In genomic region chr11:87763511-87763987, GRCm38 (mm10) we compare ENCODE assay signal across 8 mouse cellular contexts. TPM values are rescaled to one million over a fixed set of nuclear protein-coding genes. Genes with fewer than 3 reads are reported as not detected.
A peak's percentile ranks its signal among the peaks of the same experiment; 100 is the strongest.
DNase-seq lines count a peak whose midpoint lies in the region; ATAC-seq and TF ChIP-seq lines count a peak whose summit lies in the region.

No protein-coding gene starts in this region.

- H3K4me3 ChIP-seq in heart, embryonic 15.5 days = peak overlapping the region; percentile 48
- H3K4me3 ChIP-seq in forebrain, embryonic 13.5 days = peak overlapping the region; percentile 62
- peak overlapping the region; percentile 40 for H3K4me3 ChIP-seq in kidney, embryonic 14.5 days (ENCODE audit: low read length)
- peak overlapping the region; percentile 46 for H3K4me3 ChIP-seq in limb, embryonic 14.5 days (replicated peaks; ENCODE audit: low read length)

- TF ChIP-seq POLR2A in limb, embryonic 14.5 days (IDR thresholded peaks at IDR 0.05; ENCODE audit: borderline replicate concordance, extremely low read depth, insufficient read depth, insufficient read length) = no peak

- H3K4me2 ChIP-seq in heart, embryonic 15.5 days = peak overlapping the region; percentile 79
- peak overlapping the region; percentile 95 for H3K4me2 ChIP-seq in forebrain, embryonic 13.5 days
- H3K4me2 ChIP-seq in kidney, embryonic 14.5 days (replicated peaks; ENCODE audit: low read depth, low read length) = peak overlapping the region; percentile 90
- H3K4me2 ChIP-seq in limb, embryonic 14.5 days (replicated peaks; ENCODE audit: low read depth, low read length, severe bottlenecking) = peak overlapping the region; percentile 96

- peaks cover 96% of the 10 kb centered on the region for H3K27me3 ChIP-seq in heart, embryonic 15.5 days
- peaks cover 31% of the 10 kb centered on the region for H3K27me3 ChIP-seq in forebrain, embryonic 13.5 days
- peaks cover 62% of the 10 kb centered on the region for H3K27me3 ChIP-seq in kidney, embryonic 14.5 days (ENCODE audit: control insufficient read depth, insufficient read depth, low read length)
- peaks cover 56% of the 10 kb centered on the region for H3K27me3 ChIP-seq in limb, embryonic 14.5 days (ENCODE audit: control insufficient read depth, insufficient read depth, low read length)

- no peaks in the 10 kb centered on the region for H3K9me3 ChIP-seq in heart, embryonic 15.5 days (replicated peaks)
- H3K9me3 ChIP-seq in forebrain, embryonic 13.5 days (replicated peaks) = no peaks in the 10 kb centered on the region
- no peaks in the 10 kb centered on the region for H3K9me3 ChIP-seq in kidney, embryonic 14.5 days (ENCODE audit: control insufficient read depth, low read length)
- H3K9me3 ChIP-seq in limb, embryonic 14.5 days (ENCODE audit: control insufficient read depth, low read length) = no peaks in the 10 kb centered on the region

- peak overlapping the region; percentile 28; the same call in 1 of the 2 replicates for H3K9ac ChIP-seq in heart, embryonic 15.5 days
- H3K9ac ChIP-seq in forebrain, embryonic 13.5 days = peak overlapping the region; percentile 79
- peak overlapping the region; percentile 63; the same call in 1 of the 2 replicates for H3K9ac ChIP-seq in kidney, embryonic 14.5 days (ENCODE audit: low read depth, low read length)
- H3K9ac ChIP-seq in limb, embryonic 14.5 days (ENCODE audit: low read depth, low read length, severe bottlenecking) = peak overlapping the region; percentile 55

- no peak for DNase-seq in heart, postnatal 14 days
- DNase-seq in adrenal gland, postnatal 25 days = peak; percentile 44
- DNase-seq in limb, embryonic 14.5 days (ENCODE audit: low spot score) = peak; percentile 38
- DNase-seq in retina, postnatal 1 day = peak; percentile 69
- DNase-seq in gastrocnemius, adult 8-10 months (ENCODE audit: low spot score in 2 of 2) = no peak

- H3K36me3 ChIP-seq in heart, embryonic 15.5 days = no peaks in the 10 kb centered on the region
- H3K36me3 ChIP-seq in forebrain, embryonic 13.5 days (ENCODE audit: poor library complexity, severe bottlenecking) = peaks cover 20% of the 10 kb centered on the region
- no peaks in the 10 kb centered on the region for H3K36me3 ChIP-seq in kidney, embryonic 14.5 days (ENCODE audit: control insufficient read depth, insufficient read depth, low read length)
- H3K36me3 ChIP-seq in limb, embryonic 14.5 days (ENCODE audit: control insufficient read depth, insufficient read depth, low read length) = no peaks in the 10 kb centered on the region

- ATAC-seq in heart, embryonic 15.5 days (replicated peaks; ENCODE audit: insufficient number of reproducible peaks, insufficient read depth, low FRiP score, low read depth) = no peak
- peak; percentile 41 for ATAC-seq in forebrain, embryonic 13.5 days
- ATAC-seq in kidney, embryonic 14.5 days (ENCODE audit: low FRiP score, low TSS enrichment) = peak; percentile 53
- 0 out of 2 replicates have a peak, but pooled peaks have one; percentile 17 for ATAC-seq in limb, embryonic 14.5 days (ENCODE audit: low FRiP score, low read depth)

- intact Hi-C loops in heart, postnatal 14 days (cut with DNase I) = no loop called here

- H3K4me1 ChIP-seq in heart, embryonic 15.5 days (replicated peaks) = peaks cover 15% of the 10 kb centered on the region
- H3K4me1 ChIP-seq in forebrain, embryonic 13.5 days = peaks cover 54% of the 10 kb centered on the region
- peaks cover 6% of the 10 kb centered on the region; the same call in 1 of the 2 replicates for H3K4me1 ChIP-seq in kidney, embryonic 14.5 days (ENCODE audit: control insufficient read depth, insufficient read depth, low read length)
- H3K4me1 ChIP-seq in limb, embryonic 14.5 days (ENCODE audit: control insufficient read depth, insufficient read depth, low read length) = peaks cover 12% of the 10 kb centered on the region

- no peak overlapping the region for H3K27ac ChIP-seq in heart, embryonic 15.5 days
- peak overlapping the region; percentile 51 for H3K27ac ChIP-seq in forebrain, embryonic 13.5 days
- no peak overlapping the region for H3K27ac ChIP-seq in kidney, embryonic 14.5 days (ENCODE audit: low read depth, low read length)
- H3K27ac ChIP-seq in limb, embryonic 14.5 days (replicated peaks; ENCODE audit: low read depth, low read length) = no peak overlapping the region

- 3% methylated on average over 17 of the region's 17 CpGs for WGBS in heart, embryonic 15.5 days
- whole genome bisulfite sequencing in forebrain, embryonic 13.5 days = under 1% methylated on average over 17 of the region's 17 CpGs
- under 1% methylated on average over 17 of the region's 17 CpGs for WGBS in kidney, embryonic 14.5 days
- WGBS in limb, embryonic 14.5 days = under 1% methylated on average over 17 of the region's 17 CpGs

RNA-seq across cellular contexts. Expression of gene Tspoap1, which starts 3.2 kb away (rescaled TPM):
- polyA plus RNA-seq in heart, embryonic 15.5 days (2015; fragmentation: Nextera tagmentation; extraction: Ambion mirVana) = 0.24 and 1.9 TPM in 2 replicates
- under 1 TPM; 0.17 to 0.19 TPM for total RNA-seq in heart, postnatal 14 days (2021)
- 7.4 and 9.4 TPM in 2 replicates for total RNA-seq in adrenal gland, postnatal 25 days (2021)
- 20.7 and 29.1 TPM in 2 replicates for polyA plus RNA-seq in forebrain, embryonic 13.5 days (2015; fragmentation: Nextera tagmentation; extraction: Ambion mirVana)
- polyA plus RNA-seq in kidney, embryonic 14.5 days (2014; fragmentation: Nextera tagmentation; extraction: Ambion mirVana) = 3.0 and 4.2 TPM in 2 replicates
- 6.5 and 7.3 TPM in 2 replicates for polyA plus RNA-seq in limb, embryonic 14.5 days (2012; rRNA removed)
- polyA plus RNA-seq in limb, embryonic 14.5 days (2014; fragmentation: Nextera tagmentation; extraction: Ambion mirVana) = 2.2 and 2.9 TPM in 2 replicates
- not detected for total RNA-seq in gastrocnemius, adult 8-10 months (2022)

RNA-seq across cellular contexts. Expression of gene Supt4a, which starts 26.2 kb away (rescaled TPM):
- 101 and 103 TPM in 2 replicates for polyA plus RNA-seq in heart, embryonic 15.5 days (2015; fragmentation: Nextera tagmentation; extraction: Ambion mirVana)
- 10 to 100 TPM; 47.8 to 51.1 TPM for total RNA-seq in heart, postnatal 14 days (2021)
- 59.0 and 84.6 TPM in 2 replicates for total RNA-seq in adrenal gland, postnatal 25 days (2021)
- polyA plus RNA-seq in forebrain, embryonic 13.5 days (2015; fragmentation: Nextera tagmentation; extraction: Ambion mirVana) = 168 and 177 TPM in 2 replicates
- 188 and 200 TPM in 2 replicates for polyA plus RNA-seq in kidney, embryonic 14.5 days (2014; fragmentation: Nextera tagmentation; extraction: Ambion mirVana)
- 106 and 121 TPM in 2 replicates for polyA plus RNA-seq in limb, embryonic 14.5 days (2012; rRNA removed)
- 167 and 181 TPM in 2 replicates for polyA plus RNA-seq in limb, embryonic 14.5 days (2014; fragmentation: Nextera tagmentation; extraction: Ambion mirVana)
- total RNA-seq in gastrocnemius, adult 8-10 months (2022) = 10 to 100 TPM; 33.6 to 41.0 (median 36.9) TPM

RNA-seq across cellular contexts. Expression of gene Mpo, which starts 29.8 kb away (rescaled TPM):
- polyA plus RNA-seq in heart, embryonic 15.5 days (2015; fragmentation: Nextera tagmentation; extraction: Ambion mirVana) = 0.69 and 3.8 TPM in 2 replicates
- total RNA-seq in heart, postnatal 14 days (2021) = under 1 TPM in 1 of 2 experiments, not detected in 1; 0.61 TPM
- not detected in 2 replicates for total RNA-seq in adrenal gland, postnatal 25 days (2021)
- polyA plus RNA-seq in forebrain, embryonic 13.5 days (2015; fragmentation: Nextera tagmentation; extraction: Ambion mirVana) = 0.17 and 0.44 TPM in 2 replicates
- polyA plus RNA-seq in kidney, embryonic 14.5 days (2014; fragmentation: Nextera tagmentation; extraction: Ambion mirVana) = 0.41 TPM in 1 of 2 replicates, not detected in the other
- 1.1 and 3.3 TPM in 2 replicates for polyA plus RNA-seq in limb, embryonic 14.5 days (2012; rRNA removed)
- 1.7 TPM in 2 replicates for polyA plus RNA-seq in limb, embryonic 14.5 days (2014; fragmentation: Nextera tagmentation; extraction: Ambion mirVana)
- not detected for total RNA-seq in gastrocnemius, adult 8-10 months (2022)

Comparison
In these comparisons a context has a peak if more than half of its experiments do, and no peak if none do; other contexts are left out.
1. H3K9ac ChIP-seq: peak in every context shown above with its lines; median percentile 79 in forebrain, embryonic 13.5 days; 63 in kidney, embryonic 14.5 days; 55 in limb, embryonic 14.5 days; 28 in heart, embryonic 15.5 days.
2. DNase-seq: peak in adrenal gland, postnatal 25 days (single experiment), limb, embryonic 14.5 days (single experiment) and retina, postnatal 1 day (single experiment); none in heart, postnatal 14 days (0 of 2) and gastrocnemius, adult 8-10 months (0 of 2).
3. Peak in every context shown above with its lines, with median percentiles within 50 percentile points of each other: H3K4me2 ChIP-seq and H3K4me3 ChIP-seq.